Mouse (Mus musculus) embryonic facial prominence, embryonic 14.5 days (tissue): ENCODE measurements at regions not wholly inside any gene's neighbourhood (a gene's known extent, or its start where the extent isn't known, plus 50 kb on each side); places are given as distances from the start of the nearest gene placed in this dataset.

ENCODE experiments used
- ATAC-seq: fragments of 200-750 bp; cut with Nextera tagmentation; 2 replicates; pipeline ENCODE4 v1.8.0; 2017; ENCODE audit warnings: low read depth, moderate number of reproducible peaks, moderate TSS enrichment
- DNase-seq: peaks from one replicate; pipeline ENCODE4 v3.0.0-alpha.2; 2015; ENCODE audit warnings: low spot score
- H3K27ac ChIP-seq: fragments of 300-500 bp; sonication (generic); replicated peaks from 2 replicates; pipeline ENCODE4 v1.5.1; 2014; ENCODE audit warnings: low read depth, mild to moderate bottlenecking, low read length, moderate library complexity
- H3K27me3 ChIP-seq: fragments of 300-500 bp; sonication (generic); replicated peaks from 2 replicates; pipeline ENCODE4 v1.6.1; 2014; ENCODE audit warnings: low read length; ENCODE audit not compliant: control insufficient read depth, insufficient read depth
- H3K36me3 ChIP-seq: fragments of 300-500 bp; sonication (generic); 2 replicates; pipeline ENCODE4 v1.6.1; 2014; ENCODE audit warnings: low read length, mixed read lengths; ENCODE audit not compliant: control insufficient read depth, insufficient read depth
- H3K4me1 ChIP-seq: fragments of 300-500 bp; sonication (generic); 2 replicates; pipeline ENCODE4 v1.6.1; 2014; ENCODE audit warnings: antibody characterized with exemption, low read length; ENCODE audit not compliant: control insufficient read depth, insufficient read depth
- H3K4me2 ChIP-seq: fragments of 300-500 bp; sonication (generic); 2 replicates; pipeline ENCODE4 v1.6.1; 2014; ENCODE audit warnings: low read depth, mild to moderate bottlenecking, low read length, moderate library complexity, mixed read lengths
- H3K4me3 ChIP-seq: fragments of 300-500 bp; sonication (generic); 2 replicates; pipeline ENCODE4 v1.5.1; 2014; ENCODE audit warnings: low read depth, mild to moderate bottlenecking, low read length
- H3K9ac ChIP-seq: fragments of 300-500 bp; sonication (generic); 2 replicates; pipeline ENCODE4 v1.6.1; 2014; ENCODE audit warnings: low read depth, mild to moderate bottlenecking, low read length, moderate library complexity, mixed read lengths
- H3K9me3 ChIP-seq: fragments of 300-500 bp; sonication (generic); 2 replicates; pipeline ENCODE4 v1.6.1; 2016; ENCODE audit warnings: low read length; ENCODE audit not compliant: control insufficient read depth
- WGBS: fragments of 180-500 bp; shearing (Covaris S2); extraction: QIAGEN DNeasy Blood & Tissue Kit; methylation state at CpG from one replicate; pipeline ENCODE4 v1.1.7; 2014; 5-methylcytosine and 5-hydroxymethylcytosine counted together

DNA sequence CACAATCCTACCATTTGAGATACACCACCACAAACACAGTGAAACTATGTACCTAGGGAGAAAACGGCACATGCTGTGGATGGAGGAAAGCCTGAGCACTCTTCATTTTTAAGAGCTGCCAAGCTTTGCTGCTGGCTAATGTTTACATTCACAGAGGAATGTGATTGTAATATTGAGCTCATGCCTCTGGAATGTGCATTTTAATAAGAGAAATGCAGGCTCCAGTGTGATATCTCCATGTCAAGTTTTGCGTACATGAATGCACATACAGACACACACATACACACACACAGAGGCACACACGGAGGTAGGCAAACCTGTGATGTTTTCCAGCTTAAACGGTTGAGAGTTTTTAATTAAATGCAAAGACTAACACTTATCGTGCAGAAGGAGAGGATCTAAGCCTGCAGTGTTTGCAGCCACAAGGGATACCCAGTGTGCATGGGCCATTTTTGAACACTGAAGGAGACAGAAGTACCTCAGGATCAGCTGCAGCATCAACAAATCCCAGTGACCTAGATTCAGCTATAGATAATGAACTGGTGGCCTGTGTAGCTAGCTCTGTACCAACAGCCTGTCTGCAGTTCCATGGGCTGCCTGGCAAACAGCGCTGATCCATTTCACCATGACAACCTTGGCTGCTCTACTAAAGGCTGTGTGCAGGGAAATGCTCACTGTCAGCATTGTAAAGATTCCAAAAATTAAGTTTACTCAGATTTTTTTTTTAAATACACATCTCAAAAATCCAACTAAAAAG is 218.8 kb upstream of the Marcks start:
- H3K9ac ChIP-seq, result no peak overlapping the region
- H3K27me3 ChIP-seq, result no peaks in the 10 kb centered on the region
- H3K4me2 ChIP-seq, result no peak overlapping the region
- no peak overlapping the region for H3K4me3 ChIP-seq
- ATAC-seq (peak; percentile 62; the same call in 1 of the 2 replicates), DNase-seq (peak; percentile 75)
- 45% methylated on average over 6 of the region's 6 CpGs for WGBS
- no peaks in the 10 kb centered on the region for H3K9me3 ChIP-seq
- peak overlapping the region; percentile 40 for H3K27ac ChIP-seq
- H3K4me1 ChIP-seq, result peaks cover 10% of the 10 kb centered on the region
- no peaks in the 10 kb centered on the region for H3K36me3 ChIP-seq

DNA sequence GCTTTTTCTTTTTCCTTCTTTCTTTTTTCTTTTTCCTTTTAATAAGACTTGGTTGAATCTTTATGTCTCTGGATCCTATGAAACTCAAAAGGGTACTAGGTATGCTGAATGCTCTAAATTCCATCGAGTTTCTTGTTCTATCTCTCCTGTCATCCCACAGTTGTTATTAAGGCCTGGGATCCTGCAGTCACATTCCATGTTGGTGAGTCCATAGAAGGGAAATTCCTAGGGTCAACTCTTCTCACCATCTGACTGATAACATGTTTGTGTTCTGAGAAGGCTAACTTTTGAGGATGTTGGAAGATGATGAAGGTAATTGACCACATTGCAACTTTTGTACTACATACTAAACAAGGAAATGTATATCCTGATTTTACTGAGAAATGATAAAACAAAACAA is 210.5 kb upstream of the Marcks start:
- Histone ChIP-seq H3K4me1 (no peaks in the 10 kb centered on the region), H3K27ac (no peak overlapping the region), H3K4me3 (no peak overlapping the region), H3K4me2 (no peak overlapping the region), H3K9me3 (no peaks in the 10 kb centered on the region), H3K36me3 (no peaks in the 10 kb centered on the region), H3K27me3 (no peaks in the 10 kb centered on the region), H3K9ac (no peak overlapping the region)
- ATAC-seq (no peak), DNase-seq (no peak)
- WGBS, result 78% methylated on average over 1 of the region's 1 CpGs

DNA sequence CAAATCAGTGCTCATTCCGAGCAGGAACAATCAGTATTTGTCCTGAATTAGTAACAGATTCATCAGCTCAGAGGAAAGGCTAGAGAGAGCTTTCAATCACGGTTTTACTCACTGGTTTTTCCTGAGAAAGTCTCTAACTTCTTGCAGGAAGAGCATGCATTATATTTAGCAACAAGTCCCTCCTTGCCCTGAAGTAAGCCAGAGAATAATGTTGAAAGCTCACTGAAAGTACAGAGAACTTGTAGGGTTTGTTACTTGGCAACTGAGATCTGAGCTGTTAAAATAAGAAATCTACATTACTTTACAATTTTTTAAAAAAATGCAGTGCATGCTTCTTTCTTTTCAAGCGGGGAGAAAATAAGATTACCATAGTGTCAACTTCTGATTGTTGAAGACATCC is 209.7 kb upstream of the Marcks start:
- H3K9ac ChIP-seq, result no peak overlapping the region
- no peaks in the 10 kb centered on the region for H3K27me3 ChIP-seq
- no peaks in the 10 kb centered on the region for H3K4me1 ChIP-seq
- no peaks in the 10 kb centered on the region for H3K36me3 ChIP-seq
- H3K9me3 ChIP-seq, result no peaks in the 10 kb centered on the region
- 0 out of 2 replicates have a peak overlapping the region, but pooled peaks have one; percentile 39 for H3K27ac ChIP-seq
- no peak overlapping the region for H3K4me2 ChIP-seq
- 34% methylated on average over 3 of the region's 3 CpGs for WGBS
- DNase-seq, result no peak
- no peak for ATAC-seq
- no peak overlapping the region for H3K4me3 ChIP-seq

DNA sequence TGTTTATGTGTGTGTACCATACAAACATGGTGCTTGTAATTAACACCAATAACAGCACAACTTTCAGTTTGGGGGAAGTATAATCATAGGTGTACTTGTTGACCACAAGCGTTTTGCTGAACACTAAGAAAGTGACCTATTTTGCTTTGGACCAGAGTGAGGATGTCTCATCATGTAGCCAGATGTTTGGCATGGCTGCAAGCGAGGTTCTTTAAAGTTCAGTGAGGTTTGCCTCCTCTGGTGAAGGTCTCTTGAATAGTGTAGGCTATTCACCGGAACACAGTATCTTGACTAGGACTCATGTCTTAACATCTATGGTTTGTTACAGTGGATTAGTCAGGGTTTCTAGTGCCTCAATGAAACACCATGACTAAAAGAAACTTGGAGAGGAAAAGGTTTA is 208.9 kb upstream of the Marcks start:
- H3K36me3 ChIP-seq, result no peaks in the 10 kb centered on the region
- H3K27ac ChIP-seq, result no peak overlapping the region
- no peak for ATAC-seq

DNA sequence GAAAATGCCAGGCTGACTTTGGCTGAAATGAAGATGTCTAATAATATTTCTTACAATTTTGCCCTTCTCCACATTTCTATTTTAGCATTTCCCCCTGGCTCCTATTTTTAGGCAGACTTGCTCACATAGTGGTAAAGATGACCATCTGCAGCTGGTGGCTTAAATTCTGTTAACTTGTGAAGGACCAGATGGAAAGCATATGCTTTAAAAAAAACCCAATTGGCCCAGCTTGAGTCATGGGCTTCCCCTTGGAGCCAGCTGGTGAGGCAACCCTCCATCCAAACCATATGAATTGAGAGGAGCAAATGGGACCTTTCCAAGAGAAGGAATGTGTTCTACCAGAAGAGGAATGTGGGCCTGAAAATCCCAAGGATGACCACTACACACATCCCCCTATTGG is 204.0 kb upstream of the Marcks start:
- no peak overlapping the region for H3K9ac ChIP-seq
- DNase-seq, result peak; percentile 65
- H3K9me3 ChIP-seq, result no peaks in the 10 kb centered on the region
- ATAC-seq, result 0 out of 2 replicates have a peak, but pooled peaks have one; percentile 18
- no peak overlapping the region for H3K4me2 ChIP-seq
- H3K36me3 ChIP-seq, result no peaks in the 10 kb centered on the region
- no peaks in the 10 kb centered on the region; the same call in 1 of the 2 replicates for H3K4me1 ChIP-seq
- no peaks in the 10 kb centered on the region for H3K27me3 ChIP-seq
- H3K4me3 ChIP-seq, result no peak overlapping the region
- H3K27ac ChIP-seq, result no peak overlapping the region

More for the DNA sequence above, 208.9 kb upstream of the Marcks start:
- no peaks in the 10 kb centered on the region; the same call in 1 of the 2 replicates for H3K4me1 ChIP-seq
- no peak overlapping the region for H3K9ac ChIP-seq
- H3K4me3 ChIP-seq, result no peak overlapping the region
- WGBS, result 78% methylated on average over 3 of the region's 3 CpGs
- no peak for DNase-seq
- no peaks in the 10 kb centered on the region for H3K9me3 ChIP-seq
- no peaks in the 10 kb centered on the region for H3K27me3 ChIP-seq
- no peak overlapping the region for H3K4me2 ChIP-seq

DNA sequence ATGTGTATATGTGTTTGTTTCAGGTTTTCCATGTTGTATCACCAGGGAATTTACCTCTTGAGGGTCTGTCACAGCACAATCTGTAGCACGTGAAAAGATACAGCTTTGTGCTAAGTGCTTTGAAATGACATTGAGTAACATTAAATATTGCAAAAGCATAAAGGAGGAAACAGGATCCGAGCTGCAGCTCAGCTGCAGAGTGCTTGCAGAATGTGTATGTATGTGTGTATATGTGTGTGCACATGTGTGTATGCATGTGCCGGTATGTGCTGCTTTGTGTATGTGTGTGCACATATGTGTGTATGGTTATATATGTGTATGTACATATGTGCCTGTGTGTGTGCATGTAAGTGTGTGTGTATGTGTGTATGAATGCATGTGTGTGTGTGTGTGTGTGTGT is 200.9 kb upstream of the Marcks start:
- H3K4me1 ChIP-seq, result no peaks in the 10 kb centered on the region; the same call in 1 of the 2 replicates
- no peak overlapping the region for H3K9ac ChIP-seq
- ATAC-seq, result no peak
- H3K4me3 ChIP-seq, result no peak overlapping the region
- no peak overlapping the region for H3K27ac ChIP-seq
- no peaks in the 10 kb centered on the region for H3K36me3 ChIP-seq
- H3K27me3 ChIP-seq, result no peaks in the 10 kb centered on the region
- no peak overlapping the region for H3K4me2 ChIP-seq
- DNase-seq, result no peak
- no peaks in the 10 kb centered on the region for H3K9me3 ChIP-seq
- 84% methylated on average over 3 of the region's 3 CpGs for WGBS

DNA sequence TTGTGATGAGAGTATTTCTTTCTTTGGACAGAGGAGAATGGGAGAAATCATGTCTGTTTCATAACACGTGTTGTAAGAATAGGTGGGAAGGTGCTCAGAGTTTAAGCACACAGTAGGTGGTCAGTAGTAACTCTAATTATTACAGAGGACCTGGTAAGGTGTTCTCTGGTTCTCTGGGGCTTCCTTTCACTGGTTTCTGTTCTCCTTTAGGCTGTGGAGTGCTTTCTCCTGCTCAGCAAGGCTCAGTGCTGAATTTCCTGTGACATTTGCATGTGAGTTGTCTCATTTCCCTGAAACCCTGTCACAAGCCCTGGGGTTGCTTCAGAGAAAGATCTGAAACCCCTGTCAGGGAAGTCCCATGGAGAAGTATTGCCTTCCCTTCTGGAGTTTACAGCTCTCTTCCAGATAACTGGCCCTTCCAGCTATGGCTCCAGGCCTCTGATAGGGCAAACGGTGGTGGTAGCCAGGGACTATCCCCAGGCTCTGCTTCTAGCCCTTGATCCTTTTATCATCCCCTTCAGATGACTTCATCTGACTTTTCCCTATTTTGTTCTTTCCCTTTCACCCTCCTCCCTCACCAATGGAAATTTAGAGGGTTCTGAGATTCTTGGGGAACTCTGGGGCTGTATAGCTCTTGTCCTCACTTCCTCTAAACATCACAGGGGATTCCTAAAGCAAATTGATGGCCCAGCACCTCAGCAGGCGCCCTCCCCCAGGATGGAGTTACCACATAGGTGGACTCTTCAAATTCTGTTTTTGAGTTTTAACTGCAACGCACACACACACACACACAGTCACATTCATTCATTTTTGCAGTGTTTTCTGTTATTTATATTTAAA is 199.6 kb upstream of the Marcks start:
- Histone ChIP-seq H3K27ac (no peak overlapping the region), H3K9ac (no peak overlapping the region), H3K4me2 (no peak overlapping the region), H3K4me3 (no peak overlapping the region), H3K36me3 (no peaks in the 10 kb centered on the region), H3K9me3 (no peaks in the 10 kb centered on the region), H3K4me1 (no peaks in the 10 kb centered on the region; the same call in 1 of the 2 replicates), H3K27me3 (no peaks in the 10 kb centered on the region)
- DNase-seq (no peak), ATAC-seq (no peak)
- WGBS, result 75% methylated on average over 4 of the region's 4 CpGs

DNA sequence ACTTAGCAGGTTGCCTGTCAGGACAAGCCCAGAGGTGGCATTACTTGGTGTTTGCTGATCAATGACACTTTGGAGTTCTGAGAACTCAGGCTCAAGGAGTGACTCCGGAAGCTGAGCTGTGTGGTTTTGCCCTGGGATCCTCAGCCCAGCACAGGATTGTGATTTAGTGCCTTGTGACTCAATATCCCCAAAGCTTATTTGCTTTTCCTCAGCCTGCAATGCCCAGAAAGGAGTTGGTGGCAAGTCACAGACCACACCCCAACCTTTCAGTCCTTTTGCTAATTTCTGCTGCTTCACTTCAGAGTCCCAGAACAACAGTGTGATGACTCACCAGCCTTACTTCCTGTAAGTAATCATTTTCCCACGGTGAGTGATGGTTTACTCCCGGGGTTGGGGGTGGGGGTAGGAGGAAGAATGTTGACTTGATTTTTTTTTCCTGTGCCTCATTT is 198.5 kb upstream of the Marcks start:
- ATAC-seq (no peak), DNase-seq (peak; percentile 63)
- H3K4me2 ChIP-seq, result no peak overlapping the region
- no peaks in the 10 kb centered on the region for H3K9me3 ChIP-seq
- no peak overlapping the region for H3K4me3 ChIP-seq
- no peaks in the 10 kb centered on the region; the same call in 1 of the 2 replicates for H3K4me1 ChIP-seq
- 32% methylated on average over 3 of the region's 3 CpGs for WGBS
- no peak overlapping the region for H3K27ac ChIP-seq
- no peaks in the 10 kb centered on the region for H3K36me3 ChIP-seq
- no peaks in the 10 kb centered on the region for H3K27me3 ChIP-seq
- H3K9ac ChIP-seq, result no peak overlapping the region
